Mouse (Mus musculus): ENCODE data around the gene Dchs2. TPM values are rescaled to one million over a fixed set of nuclear protein-coding genes. Genes with fewer than 3 reads are reported as not detected.
A peak's percentile ranks its signal among the peaks of the same experiment; 100 is the strongest.

Dchs2 gene
- total and polyA plus RNA-seq, 2 experiments from 2014 or later, result 0.48 to 8.5 TPM

- no peaks in the 10 kb centered on the region for H3K27me3 ChIP-seq (ENCODE audit: insufficient read depth, low read length)
- no peak for TF ChIP-seq CTCF (IDR thresholded peaks at IDR 0.05; ENCODE audit: low read depth)
- no peaks in the 10 kb centered on the region for H3K36me3 ChIP-seq (ENCODE audit: insufficient read depth)
- H3K4me1 ChIP-seq (ENCODE audit: insufficient read depth), result peaks cover 4% of the 10 kb centered on the region
- no peak overlapping the region for H3K4me3 ChIP-seq (ENCODE audit: low read depth, low read length)
- H3K27ac ChIP-seq (ENCODE audit: low read depth, low read length), result peak overlapping the region; percentile 47
- no peak overlapping the region for H3K4me2 ChIP-seq (ENCODE audit: low read depth)
- 36% methylated on average over 7 of the region's 7 CpGs for WGBS
- no peaks in the 10 kb centered on the region for H3K9me3 ChIP-seq (ENCODE audit: low read length)
- H3K9ac ChIP-seq, result no peak overlapping the region
- peak; percentile 86 for DNase-seq
- ATAC-seq, result peak; percentile 86
Observed at GRCm38 (mm10) chr3:83212578-83212977, 84.8 kb downstream of the Dchs2 start.

GRCm38 (mm10) chr3:83218059-83218458 is 90.3 kb downstream of the Dchs2 start:
- no peak for ATAC-seq
- peaks cover 3% of the 10 kb centered on the region; the same call in 1 of the 2 replicates for H3K4me1 ChIP-seq (ENCODE audit: insufficient read depth)
- H3K9ac ChIP-seq, result no peak overlapping the region
- H3K4me3 ChIP-seq (ENCODE audit: low read depth, low read length), result no peak overlapping the region
- H3K27me3 ChIP-seq (ENCODE audit: insufficient read depth, low read length), result no peaks in the 10 kb centered on the region
- no peaks in the 10 kb centered on the region for H3K9me3 ChIP-seq (ENCODE audit: low read length)
- no peaks in the 10 kb centered on the region for H3K36me3 ChIP-seq (ENCODE audit: insufficient read depth)
- no peak overlapping the region for H3K4me2 ChIP-seq (ENCODE audit: low read depth)
- WGBS, result 84% methylated on average over 4 of the region's 4 CpGs
- TF ChIP-seq CTCF (IDR thresholded peaks at IDR 0.05; ENCODE audit: low read depth), result no peak
- DNase-seq, result no peak
- no peak overlapping the region for H3K27ac ChIP-seq (ENCODE audit: low read depth, low read length)

DNA sequence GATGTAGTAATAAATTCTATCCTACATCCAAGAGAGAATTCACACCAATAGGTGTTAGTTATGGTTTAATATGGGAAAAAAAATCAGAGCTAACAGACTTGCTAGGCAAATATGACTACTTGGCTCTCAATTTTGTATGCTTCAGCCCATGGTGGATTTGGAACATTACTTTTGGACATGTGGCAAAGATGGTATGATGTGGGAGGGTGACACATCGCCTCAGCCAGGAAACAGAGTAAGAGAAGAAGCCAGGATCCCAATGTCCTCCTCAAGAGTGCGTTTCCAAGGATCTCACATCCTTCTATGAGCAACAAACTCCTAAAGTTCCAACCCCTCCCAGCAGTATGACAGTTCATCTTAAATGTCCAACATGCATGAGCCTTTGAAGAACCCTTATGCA is 92.4 kb downstream of the Dchs2 start:
- H3K9ac ChIP-seq, result no peak overlapping the region
- 78% methylated on average over 2 of the region's 2 CpGs for WGBS
- no peak for ATAC-seq
- no peak for DNase-seq
- no peak overlapping the region for H3K27ac ChIP-seq (ENCODE audit: low read depth, low read length)
- no peak overlapping the region for H3K4me2 ChIP-seq (ENCODE audit: low read depth)
- no peaks in the 10 kb centered on the region for H3K9me3 ChIP-seq (ENCODE audit: low read length)
- H3K27me3 ChIP-seq (ENCODE audit: insufficient read depth, low read length), result no peaks in the 10 kb centered on the region
- TF ChIP-seq CTCF (IDR thresholded peaks at IDR 0.05; ENCODE audit: low read depth), result no peak
- no peaks in the 10 kb centered on the region for H3K4me1 ChIP-seq (ENCODE audit: insufficient read depth)
- no peak overlapping the region for H3K4me3 ChIP-seq (ENCODE audit: low read depth, low read length)
- H3K36me3 ChIP-seq (ENCODE audit: insufficient read depth), result no peaks in the 10 kb centered on the region

DNA sequence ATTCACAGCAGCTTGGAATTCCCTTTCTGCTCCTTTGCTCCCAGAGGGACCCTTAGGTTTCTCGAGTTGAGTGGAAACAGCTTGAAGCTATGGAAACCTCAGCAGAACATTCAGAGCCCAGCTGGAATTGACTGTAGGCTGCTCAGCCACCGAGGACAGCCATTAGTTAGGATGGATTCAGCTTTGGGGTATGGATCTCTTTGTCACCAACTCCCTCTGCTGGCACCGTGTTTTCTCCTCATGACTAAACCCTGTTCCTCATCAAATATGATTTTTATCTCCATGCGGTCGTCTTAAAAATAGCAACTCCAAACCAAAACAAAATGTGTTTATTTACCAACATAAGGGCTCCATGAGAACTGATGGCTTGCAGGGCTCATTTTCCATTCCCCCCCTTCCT is 94.4 kb downstream of the Dchs2 start:
- Histone ChIP-seq H3K4me1 (ENCODE audit: insufficient read depth) (no peaks in the 10 kb centered on the region), H3K9ac (no peak overlapping the region), H3K4me2 (ENCODE audit: low read depth) (no peak overlapping the region), H3K36me3 (ENCODE audit: insufficient read depth) (no peaks in the 10 kb centered on the region), H3K27ac (ENCODE audit: low read depth, low read length) (no peak overlapping the region), H3K9me3 (ENCODE audit: low read length) (no peaks in the 10 kb centered on the region), H3K27me3 (ENCODE audit: insufficient read depth, low read length) (no peaks in the 10 kb centered on the region), H3K4me3 (ENCODE audit: low read depth, low read length) (no peak overlapping the region)
- DNase-seq (peak; percentile 60), ATAC-seq (peak; percentile 63)
- 53% methylated on average over 5 of the region's 5 CpGs for WGBS
- TF ChIP-seq CTCF (IDR thresholded peaks at IDR 0.05; ENCODE audit: low read depth), result peak; percentile 51

DNA sequence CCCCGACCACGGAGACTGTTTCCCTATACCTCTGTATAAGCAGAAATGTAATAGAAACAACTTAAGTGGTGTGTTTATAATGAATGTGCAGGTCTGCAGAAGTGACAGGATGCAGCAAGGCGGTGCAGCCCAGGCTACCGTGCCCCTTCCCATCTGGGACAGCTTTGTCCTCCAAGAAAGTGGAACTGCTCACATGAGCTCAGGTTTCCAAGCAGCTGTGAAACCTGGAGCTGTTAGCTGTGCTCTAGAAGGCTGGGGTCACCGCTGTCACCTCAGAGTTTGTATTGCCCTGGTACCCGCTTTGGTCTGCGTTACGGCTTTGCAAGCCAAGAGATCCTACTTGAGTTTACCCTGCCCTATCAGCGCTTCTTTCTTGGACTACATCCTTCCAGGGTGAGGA is 100.6 kb downstream of the Dchs2 start:
- 89% methylated on average over 9 of the region's 9 CpGs for WGBS
- no peaks in the 10 kb centered on the region for H3K36me3 ChIP-seq (ENCODE audit: insufficient read depth)

GRCm38 (mm10) chr3:83230326-83230725 is 102.6 kb downstream of the Dchs2 start:
- DNase-seq (no peak), ATAC-seq (no peak)
- no peaks in the 10 kb centered on the region for H3K36me3 ChIP-seq (ENCODE audit: insufficient read depth)
- H3K9ac ChIP-seq, result no peak overlapping the region
- H3K27ac ChIP-seq (ENCODE audit: low read depth, low read length), result no peak overlapping the region
- no peaks in the 10 kb centered on the region for H3K27me3 ChIP-seq (ENCODE audit: insufficient read depth, low read length)
- no peak overlapping the region for H3K4me2 ChIP-seq (ENCODE audit: low read depth)
- 92% methylated on average over 2 of the region's 2 CpGs for WGBS
- TF ChIP-seq CTCF (IDR thresholded peaks at IDR 0.05; ENCODE audit: low read depth), result no peak
- no peaks in the 10 kb centered on the region for H3K4me1 ChIP-seq (ENCODE audit: insufficient read depth)
- no peaks in the 10 kb centered on the region for H3K9me3 ChIP-seq (ENCODE audit: low read length)
- H3K4me3 ChIP-seq (ENCODE audit: low read depth, low read length), result no peak overlapping the region

More for the DNA sequence above, 100.6 kb downstream of the Dchs2 start:
- no peak for DNase-seq
- Histone ChIP-seq H3K4me3 (ENCODE audit: low read depth, low read length) (no peak overlapping the region), H3K27me3 (ENCODE audit: insufficient read depth, low read length) (no peaks in the 10 kb centered on the region), H3K4me2 (ENCODE audit: low read depth) (no peak overlapping the region), H3K9me3 (ENCODE audit: low read length) (no peaks in the 10 kb centered on the region), H3K27ac (ENCODE audit: low read depth, low read length) (no peak overlapping the region), H3K9ac (no peak overlapping the region), H3K4me1 (ENCODE audit: insufficient read depth) (no peaks in the 10 kb centered on the region)
- no peak for TF ChIP-seq CTCF (IDR thresholded peaks at IDR 0.05; ENCODE audit: low read depth)
- no peak for ATAC-seq

- Histone ChIP-seq H3K27me3 (ENCODE audit: insufficient read depth, low read length) (no peaks in the 10 kb centered on the region), H3K4me2 (ENCODE audit: low read depth) (no peak overlapping the region), H3K4me3 (ENCODE audit: low read depth, low read length) (no peak overlapping the region), H3K4me1 (ENCODE audit: insufficient read depth) (no peaks in the 10 kb centered on the region), H3K9ac (no peak overlapping the region), H3K9me3 (ENCODE audit: low read length) (no peaks in the 10 kb centered on the region), H3K27ac (ENCODE audit: low read depth, low read length) (no peak overlapping the region), H3K36me3 (ENCODE audit: insufficient read depth) (no peaks in the 10 kb centered on the region)
- DNase-seq, result no peak
- 69% methylated on average over 4 of the region's 4 CpGs for WGBS
- no peak for ATAC-seq
- no peak for TF ChIP-seq CTCF (IDR thresholded peaks at IDR 0.05; ENCODE audit: low read depth)
Observed at GRCm38 (mm10) chr3:83234457-83234856, 106.7 kb downstream of the Dchs2 start.

GRCm38 (mm10) chr3:83235061-83235460 is 107.3 kb downstream of the Dchs2 start:
- WGBS, result 53% methylated on average over 5 of the region's 5 CpGs
- TF ChIP-seq CTCF (IDR thresholded peaks at IDR 0.05; ENCODE audit: low read depth), result no peak
- H3K27me3 ChIP-seq (ENCODE audit: insufficient read depth, low read length), result no peaks in the 10 kb centered on the region
- no peak for DNase-seq
- no peak overlapping the region for H3K4me2 ChIP-seq (ENCODE audit: low read depth)
- H3K9me3 ChIP-seq (ENCODE audit: low read length), result no peaks in the 10 kb centered on the region
- H3K4me1 ChIP-seq (ENCODE audit: insufficient read depth), result no peaks in the 10 kb centered on the region
- no peaks in the 10 kb centered on the region for H3K36me3 ChIP-seq (ENCODE audit: insufficient read depth)
- H3K4me3 ChIP-seq (ENCODE audit: low read depth, low read length), result no peak overlapping the region
- ATAC-seq, result no peak
- no peak overlapping the region for H3K27ac ChIP-seq (ENCODE audit: low read depth, low read length)
- no peak overlapping the region for H3K9ac ChIP-seq

Data from forebrain, postnatal 0 days (tissue).